Mouse (Mus musculus) thymus, postnatal 4 days (tissue): ENCODE data around the gene Ankrd39.

Source experiments
- DNase-seq: peaks from one replicate; pipeline ENCODE4 v3.0.0; 2021

Gene Ankrd39

GRCm38 (mm10) chr1:36572140-36572700, 25.0 kb upstream of the Ankrd39 start:
- DNase-seq: no peak

DNA sequence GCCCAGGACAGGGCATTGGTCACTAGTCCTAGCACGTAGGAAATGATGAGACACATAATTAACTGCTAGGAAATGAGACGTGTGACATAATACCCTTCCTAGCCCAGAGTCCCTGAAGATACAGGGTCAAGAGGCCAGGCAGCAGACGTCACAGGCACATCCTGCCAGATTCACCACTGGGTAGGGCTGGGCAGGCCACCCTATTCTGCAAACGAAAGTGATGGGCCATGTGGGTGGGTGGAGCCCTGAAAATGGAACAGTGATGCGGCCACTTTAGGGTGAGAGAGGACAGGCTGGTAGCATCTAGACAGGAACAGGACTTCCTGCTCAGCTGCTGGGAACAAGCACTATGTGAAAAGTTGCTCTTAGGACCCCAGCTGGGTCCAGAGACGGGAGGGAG, 24.4 kb upstream of the Ankrd39 start:
- no peak for DNase-seq

GRCm38 (mm10) chr1:36570320-36570719, 23.1 kb upstream of the Ankrd39 start:
- DNase-seq: no peak

- no peak for DNase-seq
Observed at GRCm38 (mm10) chr1:36569694-36570276, 22.5 kb upstream of the Ankrd39 start.

DNA sequence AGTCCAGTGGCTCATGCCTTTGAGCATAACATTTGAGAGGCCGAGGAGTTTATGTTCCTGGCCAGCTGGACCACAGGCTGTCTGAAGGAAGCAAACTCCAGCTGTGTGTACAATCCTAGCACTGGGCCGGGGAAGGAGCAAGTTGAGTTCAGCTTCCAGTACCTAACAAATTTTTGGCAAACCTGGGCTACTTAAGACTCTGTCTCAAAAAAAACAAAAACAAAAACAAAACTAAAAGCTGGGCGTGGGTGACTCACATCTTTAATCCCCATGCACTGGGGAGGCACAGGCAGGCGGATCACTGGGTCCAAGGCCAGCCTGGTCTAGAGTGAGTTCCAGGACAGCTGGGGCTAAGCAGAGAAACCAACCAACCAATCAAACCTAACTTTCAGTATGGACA, 21.5 kb upstream of the Ankrd39 start:
- DNase-seq: no peak

DNA sequence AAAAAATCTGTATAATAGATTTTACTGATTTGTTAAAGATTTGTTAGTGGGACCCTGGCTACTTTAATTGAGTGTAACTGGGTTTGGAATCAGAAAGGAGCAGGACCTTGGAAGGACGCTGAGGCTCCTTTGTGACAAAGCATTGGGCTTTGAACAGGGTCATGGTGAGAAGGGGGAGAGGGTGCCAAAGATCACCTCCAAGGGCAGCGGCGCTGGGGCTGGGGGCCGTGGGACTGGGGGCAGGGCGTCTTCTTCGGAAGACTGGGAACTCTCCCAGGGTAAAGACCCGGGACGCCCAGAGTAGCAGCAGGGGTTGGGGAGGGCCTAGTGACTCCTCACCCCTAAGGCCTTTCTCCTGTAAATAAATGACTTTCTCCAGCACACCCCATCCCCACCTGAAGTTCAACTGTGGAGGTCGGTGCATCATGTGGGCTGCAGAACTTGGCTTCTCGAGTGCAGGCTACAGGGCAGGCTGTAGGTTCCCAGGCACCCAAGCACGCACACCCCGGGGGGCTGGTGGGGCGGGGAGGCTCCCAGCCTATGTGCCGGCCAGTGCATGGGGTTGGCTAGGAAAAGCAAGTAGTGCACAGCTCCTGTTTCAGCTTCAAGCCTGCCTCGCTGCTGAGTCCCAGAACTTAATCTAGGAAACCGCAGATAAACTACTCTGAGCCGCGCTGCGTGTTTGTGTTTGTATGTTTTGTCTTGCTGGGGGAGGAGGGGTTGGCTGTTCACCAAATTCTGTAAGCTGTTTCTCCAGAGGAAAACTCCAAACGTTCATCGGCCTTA, 20.8 kb upstream of the Ankrd39 start:
- DNase-seq: no peak

- no peak for DNase-seq
Observed at GRCm38 (mm10) chr1:36566425-36566824, 19.2 kb upstream of the Ankrd39 start.

DNA sequence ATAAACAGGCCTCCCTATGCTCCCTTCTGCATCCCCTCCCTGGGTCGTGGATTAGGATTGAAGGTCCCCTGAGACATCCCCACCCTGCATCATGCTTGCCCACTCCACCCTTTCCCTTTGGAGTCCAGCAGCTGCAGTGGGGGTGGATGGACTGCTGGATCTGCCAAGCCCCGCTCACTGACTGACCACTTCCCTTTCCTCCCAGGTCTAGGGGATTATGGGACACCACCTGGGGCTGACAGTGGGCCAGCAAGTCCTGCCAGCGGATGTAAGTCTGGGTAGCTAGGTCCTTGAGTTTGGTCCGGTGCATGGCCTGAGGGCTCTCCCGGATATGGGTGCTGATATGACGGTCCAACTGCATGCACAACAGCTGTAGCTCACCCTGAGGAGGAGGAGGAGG, 16.9 kb upstream of the Ankrd39 start:
- DNase-seq: no peak

GRCm38 (mm10) chr1:36563632-36564031, 16.4 kb upstream of the Ankrd39 start:
- no peak for DNase-seq

GRCm38 (mm10) chr1:36563197-36563596, 16.0 kb upstream of the Ankrd39 start:
- no peak for DNase-seq

GRCm38 (mm10) chr1:36562388-36562787, 15.1 kb upstream of the Ankrd39 start:
- DNase-seq: no peak

GRCm38 (mm10) chr1:36560903-36561302, 13.7 kb upstream of the Ankrd39 start:
- DNase-seq: no peak

GRCm38 (mm10) chr1:36559888-36560287, 12.6 kb upstream of the Ankrd39 start:
- no peak for DNase-seq

GRCm38 (mm10) chr1:36559256-36559655, 12.0 kb upstream of the Ankrd39 start:
- DNase-seq: no peak

- peak; percentile 81 for DNase-seq
Observed at GRCm38 (mm10) chr1:36558031-36558993, 11.1 kb upstream of the Ankrd39 start, which contains the start of gene Sema4c. Sema4c (minus strand) TSS chr1:36558349.

GRCm38 (mm10) chr1:36557457-36558011, 10.3 kb upstream of the Ankrd39 start:
- DNase-seq: peak; percentile 66

GRCm38 (mm10) chr1:36556553-36557456, 9.6 kb upstream of the Ankrd39 start:
- peak; percentile 98 for DNase-seq

DNA sequence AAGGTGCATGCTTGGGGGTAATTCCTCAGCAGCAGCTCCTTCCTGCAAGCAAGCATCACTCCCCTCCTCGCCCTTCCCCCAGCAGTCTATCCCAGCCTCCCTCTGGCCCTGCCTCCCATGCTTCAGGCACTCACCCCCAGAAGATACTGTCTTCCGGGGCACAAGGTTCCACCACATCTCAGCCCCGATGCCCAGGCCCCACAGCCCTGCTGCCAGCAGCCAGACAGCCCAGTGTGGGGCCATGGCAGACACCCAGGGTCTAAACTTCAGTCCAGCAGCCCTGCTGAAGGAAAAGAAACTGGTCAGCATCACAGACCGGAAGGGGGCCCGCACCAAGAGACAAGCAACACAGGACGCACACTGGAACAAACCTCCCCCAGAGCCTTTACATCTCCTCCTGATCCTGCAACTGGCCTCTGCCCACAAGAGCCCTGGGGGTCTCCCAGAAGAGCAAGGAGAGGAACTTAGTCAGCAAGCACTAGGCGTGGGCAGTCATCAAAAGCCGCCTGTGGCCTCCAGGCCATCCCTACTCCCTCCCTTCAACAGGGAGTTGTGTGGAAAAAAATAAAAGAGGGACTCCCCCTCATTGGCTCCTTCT, 8.7 kb upstream of the Ankrd39 start:
- DNase-seq: peak; percentile 40

GRCm38 (mm10) chr1:36554633-36555399, 7.6 kb upstream of the Ankrd39 start:
- no peak for DNase-seq

- DNase-seq: no peak
Observed at GRCm38 (mm10) chr1:36552506-36552905, 5.3 kb upstream of the Ankrd39 start.
